8 mouse cellular contexts compared by ENCODE assay signal in the genomic region with DNA sequence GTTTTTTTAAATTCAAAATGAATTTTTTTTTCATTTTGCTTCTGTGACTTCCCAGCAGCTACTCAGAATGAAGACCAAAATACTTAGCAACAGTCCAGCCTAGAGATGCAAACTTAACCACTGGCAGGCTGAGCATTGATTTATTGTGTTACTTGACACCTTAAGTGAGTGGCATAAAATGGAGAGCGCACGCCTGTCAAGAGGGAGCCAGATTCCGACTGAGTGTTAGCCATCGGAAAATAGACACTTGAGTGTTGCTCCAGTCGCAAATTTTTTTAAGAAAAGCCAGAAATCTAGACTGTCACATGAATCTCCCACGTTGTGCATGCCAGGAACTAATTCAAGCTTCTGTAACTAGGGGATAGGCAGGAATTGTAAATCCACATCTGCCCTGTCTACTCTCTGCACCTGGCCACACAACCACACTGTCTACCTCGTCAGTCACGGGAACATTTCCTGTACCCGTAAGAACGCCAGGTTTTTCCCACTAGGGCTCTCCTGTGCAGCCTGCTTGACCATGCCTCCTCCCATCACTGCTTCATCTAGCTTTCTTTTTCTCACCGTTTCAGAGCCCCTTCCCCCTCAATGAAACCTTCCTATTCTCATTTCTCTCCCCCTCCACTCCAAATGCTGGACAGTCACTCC. TPM values are rescaled to one million over a fixed set of nuclear protein-coding genes. Genes with fewer than 3 reads are reported as not detected.
DNase-seq lines count a peak whose midpoint lies in the region; ATAC-seq lines count a peak whose summit lies in the region.

No protein-coding gene starts in this region.

- H3K4me3 ChIP-seq in hindbrain, embryonic 15.5 days, result peak overlapping the region; percentile 42
- 0 out of 2 replicates have a peak overlapping the region, but pooled peaks have one; percentile 1 for H3K4me3 ChIP-seq in midbrain, embryonic 11.5 days (ENCODE audit: low read depth, low read length)

- ATAC-seq in hindbrain, embryonic 15.5 days (ENCODE audit: low FRiP score, low read depth), result no peak
- ATAC-seq in midbrain, embryonic 11.5 days (ENCODE audit: low FRiP score), result no peak

- peak; percentile 88 for DNase-seq in heart, adult 11 months
- no peak for DNase-seq in heart, adult 9 months (ENCODE audit: low spot score in 2 of 2)
- peak; percentile 73 for DNase-seq in embryo, embryonic 11 days
- DNase-seq in midbrain, embryonic 11.5 days (ENCODE audit: low spot score, missing footprints), result peak; percentile 82
- no peak for DNase-seq in layer of hippocampus, postnatal 25 days (ENCODE audit: extremely low spot score in 1 of 2, low spot score in 1 of 2)
- DNase-seq in spleen, adult 18-20 months, result no peak
- no peak for DNase-seq in adrenal gland, adult 2 months

- no peaks in the 10 kb centered on the region for H3K9me3 ChIP-seq in hindbrain, embryonic 15.5 days
- no peaks in the 10 kb centered on the region for H3K9me3 ChIP-seq in midbrain, embryonic 11.5 days (ENCODE audit: control insufficient read depth, low read length)

- H3K4me1 ChIP-seq in hindbrain, embryonic 15.5 days (replicated peaks), result peaks cover 29% of the 10 kb centered on the region
- peaks cover 16% of the 10 kb centered on the region for H3K4me1 ChIP-seq in midbrain, embryonic 11.5 days (ENCODE audit: control insufficient read depth, insufficient read depth, low read length)

- 0 out of 2 replicates have a peak overlapping the region, but pooled peaks have one; percentile 5 for H3K9ac ChIP-seq in hindbrain, embryonic 15.5 days
- H3K9ac ChIP-seq in midbrain, embryonic 11.5 days (ENCODE audit: low read length), result no peak overlapping the region

- no peaks in the 10 kb centered on the region for H3K27me3 ChIP-seq in hindbrain, embryonic 15.5 days
- H3K27me3 ChIP-seq in midbrain, embryonic 11.5 days (ENCODE audit: control insufficient read depth, insufficient read depth, low read length), result no peaks in the 10 kb centered on the region; the same call in 1 of the 2 replicates

- H3K4me2 ChIP-seq in hindbrain, embryonic 15.5 days, result peak overlapping the region; percentile 93
- H3K4me2 ChIP-seq in midbrain, embryonic 11.5 days, result peak overlapping the region; percentile 26

- 11% methylated on average over 11 of the region's 11 CpGs for WGBS in hindbrain, embryonic 15.5 days
- 30% methylated on average over 11 of the region's 11 CpGs for WGBS in midbrain, embryonic 11.5 days

- no peak overlapping the region for H3K27ac ChIP-seq in hindbrain, embryonic 15.5 days (replicated peaks)
- no peak overlapping the region for H3K27ac ChIP-seq in midbrain, embryonic 11.5 days (ENCODE audit: low read depth, low read length)

- no peaks in the 10 kb centered on the region for H3K36me3 ChIP-seq in hindbrain, embryonic 15.5 days
- H3K36me3 ChIP-seq in midbrain, embryonic 11.5 days (ENCODE audit: control insufficient read depth, insufficient read depth, low read length), result no peaks in the 10 kb centered on the region

RNA-seq across cellular contexts. Expression of a gene that starts 3.7 kb away (rescaled TPM):
- 46.8 and 47.3 TPM in 2 replicates for polyA plus RNA-seq in hindbrain, embryonic 15.5 days (2015; fragmentation: Nextera tagmentation; extraction: Ambion mirVana)
- 36.9 and 46.3 TPM in 2 replicates for polyA plus RNA-seq in midbrain, embryonic 11.5 days (2014; fragmentation: Nextera tagmentation; extraction: Ambion mirVana)
- 100 to 1,000 TPM; 122 to 141 TPM for total RNA-seq in layer of hippocampus, postnatal 25 days (2021)
- total RNA-seq in adrenal gland, adult 2 months (2021), result 100 to 1,000 TPM in 1 of 2 experiments, 10 to 100 TPM in 1; 82.9 to 115 TPM
- polyA plus RNA-seq in adrenal gland, adult 2 months (2012; rRNA removed), result 32.3 and 39.0 TPM in 2 replicates

Comparison
In these comparisons a context has a peak if more than half of its experiments do, and no peak if none do; other contexts are left out.
1. DNase-seq: peak in heart, adult 11 months (single experiment), embryo, embryonic 11 days (single experiment) and midbrain, embryonic 11.5 days (single experiment); none in heart, adult 9 months (0 of 2), layer of hippocampus, postnatal 25 days (0 of 2), spleen, adult 18-20 months (0 of 2) and adrenal gland, adult 2 months (single experiment).